Mouse (Mus musculus): ENCODE measurements around the gene Rtn4ip1. TPM values are rescaled to one million over a fixed set of nuclear protein-coding genes. Genes with fewer than 3 reads are reported as not detected.
"Not testable (repeated sequence)": the region's sequence is repeated elsewhere in the genome, so short reads cannot be mapped to it uniquely, and the experiment has no call there.

The Rtn4ip1 gene
- polyA plus RNA-seq, 1 experiment from 2014 or later = 16.4 TPM

DNA sequence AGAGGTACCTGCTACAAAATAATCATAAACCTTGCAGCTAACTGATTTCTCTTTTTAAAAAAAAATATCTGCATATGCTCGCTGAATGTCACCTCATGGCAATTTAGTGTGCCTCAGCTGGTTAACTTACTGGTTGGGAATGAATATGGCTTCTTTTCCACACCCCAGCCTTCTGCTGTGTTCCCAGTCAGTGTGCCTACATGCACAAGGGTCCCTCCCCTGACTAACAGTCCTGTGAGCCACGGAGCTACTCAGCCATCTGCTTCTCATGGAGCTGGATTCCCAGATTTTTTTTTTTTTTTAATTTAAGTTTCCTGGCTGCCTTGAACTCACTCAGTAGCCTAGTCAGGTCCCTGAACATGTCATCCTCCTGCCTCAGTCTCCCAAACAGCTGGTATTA lies 63.3 kb downstream of the Rtn4ip1 start:
- no peak overlapping the region for H3K9ac ChIP-seq (ENCODE audit: low read depth, low read length)
- no peaks in the 10 kb centered on the region for H3K27me3 ChIP-seq (replicated peaks; ENCODE audit: control insufficient read depth, insufficient read depth, low read length)
- no peaks in the 10 kb centered on the region for H3K9me3 ChIP-seq (ENCODE audit: control insufficient read depth, low read length)
- H3K4me3 ChIP-seq (ENCODE audit: low read length) = no peak overlapping the region
- ATAC-seq = no peak
- no peaks in the 10 kb centered on the region for H3K36me3 ChIP-seq (ENCODE audit: control insufficient read depth, insufficient read depth, low read length)
- WGBS = 59% methylated on average over 2 of the region's 2 CpGs
- H3K4me1 ChIP-seq (ENCODE audit: control insufficient read depth, insufficient read depth, low read depth, low read length) = no peaks in the 10 kb centered on the region
- no peak overlapping the region for H3K27ac ChIP-seq (ENCODE audit: low read depth, low read length)
- H3K4me2 ChIP-seq (ENCODE audit: low read length) = no peak overlapping the region

DNA sequence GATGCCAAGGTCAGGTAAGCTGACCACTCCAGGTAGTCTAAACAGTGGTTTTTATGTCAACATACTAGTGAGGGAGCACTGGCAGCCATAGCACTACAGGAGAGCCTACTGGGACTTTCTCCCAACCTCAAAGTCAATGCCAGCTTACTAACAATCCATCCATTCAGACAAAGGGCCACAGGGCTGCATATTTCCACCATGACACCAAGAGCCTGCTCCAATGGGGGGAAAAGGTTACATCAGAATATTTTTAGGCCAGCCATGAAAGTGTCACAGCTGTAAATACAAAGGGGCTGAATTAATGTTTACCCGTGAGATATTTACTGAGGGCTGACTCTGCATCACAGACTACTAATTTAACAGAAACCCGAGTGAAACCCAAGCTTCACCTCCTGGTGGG lies 71.6 kb downstream of the Rtn4ip1 start:
- WGBS = 41% methylated on average over 2 of the region's 2 CpGs
- no peaks in the 10 kb centered on the region for H3K36me3 ChIP-seq (ENCODE audit: control insufficient read depth, insufficient read depth, low read length)
- no peak for ATAC-seq

DNA sequence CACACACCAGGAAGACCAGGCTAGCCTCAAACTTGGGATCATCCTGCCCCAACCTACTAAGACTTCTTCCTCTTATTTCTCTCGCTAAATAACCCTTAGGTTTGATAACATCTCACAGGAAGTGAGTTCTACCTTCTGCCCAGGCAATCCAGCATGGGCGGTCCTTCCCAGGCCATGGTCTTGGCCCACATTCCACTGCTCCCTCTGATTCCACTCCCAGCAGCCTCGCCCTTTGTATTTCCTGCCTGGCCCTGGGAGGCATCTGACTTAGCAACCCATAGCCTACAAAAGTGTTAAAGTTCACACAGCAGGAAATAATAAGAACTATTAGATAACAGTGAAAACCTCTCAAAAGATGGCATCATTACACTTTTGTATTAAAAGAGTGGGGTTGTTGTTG lies 75.7 kb downstream of the Rtn4ip1 start:
- no peak for ATAC-seq
- Histone ChIP-seq H3K27ac (ENCODE audit: low read depth, low read length) (no peak overlapping the region), H3K9me3 (ENCODE audit: control insufficient read depth, low read length) (no peaks in the 10 kb centered on the region), H3K4me2 (ENCODE audit: low read length) (no peak overlapping the region), H3K36me3 (ENCODE audit: control insufficient read depth, insufficient read depth, low read length) (no peaks in the 10 kb centered on the region), H3K9ac (ENCODE audit: low read depth, low read length) (no peak overlapping the region), H3K4me1 (ENCODE audit: control insufficient read depth, insufficient read depth, low read depth, low read length) (no peaks in the 10 kb centered on the region), H3K27me3 (replicated peaks; ENCODE audit: control insufficient read depth, insufficient read depth, low read length) (no peaks in the 10 kb centered on the region), H3K4me3 (ENCODE audit: low read length) (no peak overlapping the region)
- WGBS = 85% methylated on average over 3 of the region's 3 CpGs

More for the DNA sequence above, 71.6 kb downstream of the Rtn4ip1 start:
- no peak overlapping the region for H3K4me2 ChIP-seq (ENCODE audit: low read length)
- no peaks in the 10 kb centered on the region for H3K4me1 ChIP-seq (ENCODE audit: control insufficient read depth, insufficient read depth, low read depth, low read length)
- no peak overlapping the region for H3K27ac ChIP-seq (ENCODE audit: low read depth, low read length)
- no peaks in the 10 kb centered on the region for H3K27me3 ChIP-seq (replicated peaks; ENCODE audit: control insufficient read depth, insufficient read depth, low read length)
- no peaks in the 10 kb centered on the region for H3K9me3 ChIP-seq (ENCODE audit: control insufficient read depth, low read length)
- no peak overlapping the region for H3K9ac ChIP-seq (ENCODE audit: low read depth, low read length)
- H3K4me3 ChIP-seq (ENCODE audit: low read length) = no peak overlapping the region

DNA sequence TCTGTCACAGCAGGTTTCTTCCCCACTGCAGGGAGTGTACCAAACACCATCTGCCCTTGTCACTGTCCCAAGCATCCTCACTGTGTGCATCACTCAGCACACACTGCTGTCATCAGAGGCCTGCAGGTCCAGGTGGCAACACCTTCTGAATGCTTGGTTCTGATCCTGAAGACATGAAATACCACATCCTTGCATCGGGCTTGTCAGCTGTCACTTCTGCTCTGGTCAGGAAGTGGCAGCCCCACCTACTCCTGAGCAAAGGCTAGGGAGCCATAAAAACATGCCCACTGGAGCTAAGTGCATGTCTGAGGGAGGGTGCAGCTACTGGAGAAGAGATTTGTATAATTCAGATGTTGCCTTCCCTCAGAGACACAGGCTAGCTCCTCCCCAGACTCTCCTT lies 78.5 kb downstream of the Rtn4ip1 start:
- H3K9me3 ChIP-seq (ENCODE audit: control insufficient read depth, low read length) = no peaks in the 10 kb centered on the region
- no peak overlapping the region for H3K4me3 ChIP-seq (ENCODE audit: low read length)
- 82% methylated on average over 1 of the region's 1 CpGs for WGBS
- no peak overlapping the region for H3K4me2 ChIP-seq (ENCODE audit: low read length)
- no peak overlapping the region for H3K9ac ChIP-seq (ENCODE audit: low read depth, low read length)
- H3K27ac ChIP-seq (ENCODE audit: low read depth, low read length) = no peak overlapping the region
- no peaks in the 10 kb centered on the region for H3K36me3 ChIP-seq (ENCODE audit: control insufficient read depth, insufficient read depth, low read length)
- no peaks in the 10 kb centered on the region for H3K27me3 ChIP-seq (replicated peaks; ENCODE audit: control insufficient read depth, insufficient read depth, low read length)
- no peak for ATAC-seq
- H3K4me1 ChIP-seq (ENCODE audit: control insufficient read depth, insufficient read depth, low read depth, low read length) = no peaks in the 10 kb centered on the region

DNA sequence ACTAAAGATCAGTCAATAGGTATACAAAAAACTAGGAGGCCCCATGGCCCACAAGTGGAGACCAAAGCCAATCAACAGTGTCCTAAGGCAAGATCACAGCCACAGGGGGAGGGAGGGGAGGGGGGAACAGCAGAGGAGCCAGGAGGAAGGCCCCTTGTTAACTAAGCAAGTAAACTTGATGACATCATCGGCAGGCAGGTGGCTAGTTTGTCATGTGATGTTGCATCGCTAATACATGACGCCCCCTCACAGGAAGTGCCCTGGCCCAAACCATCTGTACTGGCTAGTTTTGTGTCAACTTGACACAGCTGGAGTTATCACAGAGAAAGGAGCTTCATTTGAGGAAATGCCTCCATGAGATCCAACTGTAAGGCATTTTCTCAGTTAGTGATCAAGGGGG lies 79.1 kb downstream of the Rtn4ip1 start:
- H3K36me3 ChIP-seq (ENCODE audit: control insufficient read depth, insufficient read depth, low read length); ATAC-seq; H3K4me1 ChIP-seq (ENCODE audit: control insufficient read depth, insufficient read depth, low read depth, low read length); H3K27ac ChIP-seq (ENCODE audit: low read depth, low read length); H3K27me3 ChIP-seq (replicated peaks; ENCODE audit: control insufficient read depth, insufficient read depth, low read length); H3K9ac ChIP-seq (ENCODE audit: low read depth, low read length); H3K9me3 ChIP-seq (ENCODE audit: control insufficient read depth, low read length); H3K4me3 ChIP-seq (ENCODE audit: low read length); H3K4me2 ChIP-seq (ENCODE audit: low read length): not testable (repeated sequence)
- 84% methylated on average over 3 of the region's 3 CpGs for WGBS

DNA sequence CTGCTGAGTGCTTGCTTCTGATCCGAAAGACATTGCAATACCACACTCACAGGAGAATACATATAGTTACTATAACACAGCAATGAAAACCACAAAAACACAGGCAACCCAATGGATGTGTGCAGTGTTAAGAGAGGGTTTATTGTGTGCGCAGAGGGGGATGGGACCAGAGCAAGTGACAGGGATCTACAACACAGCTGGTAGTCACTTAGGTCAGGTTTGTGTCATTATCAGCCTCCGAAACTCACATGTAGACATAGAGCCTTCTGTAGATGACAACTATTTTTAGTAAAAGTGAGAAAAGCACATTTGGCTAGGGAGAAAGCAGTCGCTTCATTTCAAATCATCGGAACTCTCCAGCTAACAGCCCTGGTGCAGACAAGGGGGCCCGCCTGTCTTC lies 80.9 kb downstream of the Rtn4ip1 start:
- no peaks in the 10 kb centered on the region for H3K9me3 ChIP-seq (ENCODE audit: control insufficient read depth, low read length)
- 93% methylated on average over 6 of the region's 6 CpGs for WGBS
- H3K9ac ChIP-seq (ENCODE audit: low read depth, low read length) = no peak overlapping the region
- H3K36me3 ChIP-seq (ENCODE audit: control insufficient read depth, insufficient read depth, low read length) = no peaks in the 10 kb centered on the region
- ATAC-seq = no peak
- H3K27ac ChIP-seq (ENCODE audit: low read depth, low read length) = no peak overlapping the region
- no peaks in the 10 kb centered on the region for H3K27me3 ChIP-seq (replicated peaks; ENCODE audit: control insufficient read depth, insufficient read depth, low read length)
- H3K4me2 ChIP-seq (ENCODE audit: low read length) = no peak overlapping the region
- no peaks in the 10 kb centered on the region for H3K4me1 ChIP-seq (ENCODE audit: control insufficient read depth, insufficient read depth, low read depth, low read length)
- H3K4me3 ChIP-seq (ENCODE audit: low read length) = no peak overlapping the region

DNA sequence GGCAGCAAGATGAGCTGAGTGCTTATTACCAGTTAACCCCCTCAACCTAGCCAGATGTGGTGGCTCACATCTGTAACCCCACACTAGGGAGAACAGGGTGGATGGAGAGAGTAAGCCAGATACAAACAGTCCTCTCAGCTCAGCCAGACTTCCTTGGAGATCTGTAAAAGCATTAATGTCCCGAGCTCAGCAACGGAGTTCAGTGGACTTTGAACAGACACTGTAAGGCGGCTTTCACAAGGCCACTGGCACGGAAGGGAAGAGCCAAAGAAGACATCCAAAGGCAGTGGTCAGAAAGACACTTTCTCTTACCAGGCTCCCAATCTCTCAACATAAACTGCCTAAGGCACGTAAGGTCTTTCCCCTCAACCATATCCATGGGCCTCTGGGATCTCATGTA lies 81.6 kb downstream of the Rtn4ip1 start:
- no peak overlapping the region for H3K9ac ChIP-seq (ENCODE audit: low read depth, low read length)
- no peak for ATAC-seq
- no peak overlapping the region for H3K4me3 ChIP-seq (ENCODE audit: low read length)
- H3K27me3 ChIP-seq (replicated peaks; ENCODE audit: control insufficient read depth, insufficient read depth, low read length) = no peaks in the 10 kb centered on the region
- H3K36me3 ChIP-seq (ENCODE audit: control insufficient read depth, insufficient read depth, low read length) = no peaks in the 10 kb centered on the region
- WGBS = 84% methylated on average over 5 of the region's 5 CpGs
- no peak overlapping the region for H3K27ac ChIP-seq (ENCODE audit: low read depth, low read length)
- no peaks in the 10 kb centered on the region for H3K4me1 ChIP-seq (ENCODE audit: control insufficient read depth, insufficient read depth, low read depth, low read length)
- no peak overlapping the region for H3K4me2 ChIP-seq (ENCODE audit: low read length)
- H3K9me3 ChIP-seq (ENCODE audit: control insufficient read depth, low read length) = no peaks in the 10 kb centered on the region

DNA sequence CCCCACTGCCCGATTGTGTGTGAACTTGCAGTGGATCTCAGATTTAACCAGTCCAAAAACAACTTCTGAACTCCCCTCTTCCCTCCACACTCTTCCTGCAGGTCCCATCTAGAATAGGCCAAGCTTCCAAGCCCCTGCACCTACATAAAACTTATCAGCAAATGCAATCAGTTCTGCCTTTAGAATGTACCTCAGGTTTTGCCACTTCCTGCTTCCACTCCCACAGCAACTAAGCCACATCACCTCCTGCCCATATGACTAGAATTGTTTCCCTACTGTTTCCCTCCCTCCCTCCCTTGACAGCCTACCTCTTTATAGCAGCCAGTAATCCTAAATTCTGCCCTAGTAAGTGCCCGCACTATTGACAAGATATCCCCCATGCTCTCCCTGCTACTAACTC lies 82.3 kb downstream of the Rtn4ip1 start:
- no peaks in the 10 kb centered on the region for H3K9me3 ChIP-seq (ENCODE audit: control insufficient read depth, low read length)
- no peak overlapping the region for H3K27ac ChIP-seq (ENCODE audit: low read depth, low read length)
- no peak overlapping the region for H3K4me3 ChIP-seq (ENCODE audit: low read length)
- 94% methylated on average over 2 of the region's 2 CpGs for WGBS
- H3K27me3 ChIP-seq (replicated peaks; ENCODE audit: control insufficient read depth, insufficient read depth, low read length) = no peaks in the 10 kb centered on the region
- H3K9ac ChIP-seq (ENCODE audit: low read depth, low read length) = no peak overlapping the region
- H3K4me1 ChIP-seq (ENCODE audit: control insufficient read depth, insufficient read depth, low read depth, low read length) = no peaks in the 10 kb centered on the region
- ATAC-seq = no peak
- no peak overlapping the region for H3K4me2 ChIP-seq (ENCODE audit: low read length)
- no peaks in the 10 kb centered on the region for H3K36me3 ChIP-seq (ENCODE audit: control insufficient read depth, insufficient read depth, low read length)

DNA sequence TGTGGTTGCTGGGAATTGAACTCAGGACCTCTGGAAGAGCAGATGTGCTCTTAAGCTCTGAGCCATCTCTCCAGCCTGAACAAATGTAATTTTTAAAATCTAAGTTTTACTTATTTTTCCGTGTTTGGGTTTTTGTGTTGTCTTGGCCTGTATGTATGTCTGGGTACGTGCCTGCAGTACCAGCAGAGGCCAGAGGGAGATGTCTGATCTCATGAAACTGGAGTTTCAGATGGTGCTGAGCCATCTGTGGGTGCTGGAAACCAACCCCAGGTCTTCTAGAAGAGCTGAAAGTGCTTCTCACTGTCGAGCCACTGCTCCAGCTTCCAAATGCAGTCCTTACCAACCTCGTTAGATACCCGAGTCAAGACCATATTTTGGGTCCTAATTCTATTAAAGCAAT lies 89.7 kb downstream of the Rtn4ip1 start:
- 89% methylated on average over 5 of the region's 5 CpGs for WGBS
- H3K4me2 ChIP-seq (ENCODE audit: low read length) = no peak overlapping the region
- no peak overlapping the region for H3K9ac ChIP-seq (ENCODE audit: low read depth, low read length)
- no peak overlapping the region for H3K27ac ChIP-seq (ENCODE audit: low read depth, low read length)
- no peak overlapping the region for H3K4me3 ChIP-seq (ENCODE audit: low read length)
- no peaks in the 10 kb centered on the region for H3K9me3 ChIP-seq (ENCODE audit: control insufficient read depth, low read length)
- no peaks in the 10 kb centered on the region for H3K4me1 ChIP-seq (ENCODE audit: control insufficient read depth, insufficient read depth, low read depth, low read length)
- no peaks in the 10 kb centered on the region for H3K36me3 ChIP-seq (ENCODE audit: control insufficient read depth, insufficient read depth, low read length)
- H3K27me3 ChIP-seq (replicated peaks; ENCODE audit: control insufficient read depth, insufficient read depth, low read length) = no peaks in the 10 kb centered on the region
- no peak for ATAC-seq

DNA sequence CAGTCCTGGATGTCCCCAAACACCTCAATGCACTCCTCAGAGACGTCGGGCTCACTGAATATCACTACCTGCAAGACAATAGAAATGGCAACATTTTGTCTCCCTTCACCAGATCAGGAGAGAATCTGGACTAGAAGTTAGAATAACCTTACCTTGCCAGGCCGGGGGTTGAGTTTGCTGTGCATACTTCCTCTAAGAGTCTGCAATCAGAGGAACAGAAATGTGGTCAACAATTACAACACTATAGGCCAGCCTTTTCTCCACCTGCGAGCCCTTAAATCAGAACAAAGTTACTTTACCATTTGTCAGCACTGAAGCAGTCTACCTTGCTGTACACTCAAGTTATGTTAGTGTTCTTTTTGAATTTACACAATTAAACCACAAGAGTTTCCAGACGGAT lies 90.9 kb downstream of the Rtn4ip1 start:
- H3K9me3 ChIP-seq (ENCODE audit: control insufficient read depth, low read length) = no peaks in the 10 kb centered on the region
- H3K36me3 ChIP-seq (ENCODE audit: control insufficient read depth, insufficient read depth, low read length) = no peaks in the 10 kb centered on the region
- no peaks in the 10 kb centered on the region for H3K27me3 ChIP-seq (replicated peaks; ENCODE audit: control insufficient read depth, insufficient read depth, low read length)
- H3K4me1 ChIP-seq (ENCODE audit: control insufficient read depth, insufficient read depth, low read depth, low read length) = no peaks in the 10 kb centered on the region
- H3K4me3 ChIP-seq (ENCODE audit: low read length) = no peak overlapping the region
- no peak overlapping the region for H3K9ac ChIP-seq (ENCODE audit: low read depth, low read length)
- no peak for ATAC-seq
- 89% methylated on average over 5 of the region's 5 CpGs for WGBS
- H3K4me2 ChIP-seq (ENCODE audit: low read length) = no peak overlapping the region
- no peak overlapping the region for H3K27ac ChIP-seq (ENCODE audit: low read depth, low read length)
